Mouse (Mus musculus): ENCODE measurements around the gene Msn. TPM values are rescaled to one million over a fixed set of nuclear protein-coding genes. Genes with fewer than 3 reads are reported as not detected.

Msn gene
- polyA plus RNA-seq (2015; fragmentation: Nextera tagmentation; extraction: Ambion mirVana) = 31.3 and 34.9 TPM in 2 replicates

DNA sequence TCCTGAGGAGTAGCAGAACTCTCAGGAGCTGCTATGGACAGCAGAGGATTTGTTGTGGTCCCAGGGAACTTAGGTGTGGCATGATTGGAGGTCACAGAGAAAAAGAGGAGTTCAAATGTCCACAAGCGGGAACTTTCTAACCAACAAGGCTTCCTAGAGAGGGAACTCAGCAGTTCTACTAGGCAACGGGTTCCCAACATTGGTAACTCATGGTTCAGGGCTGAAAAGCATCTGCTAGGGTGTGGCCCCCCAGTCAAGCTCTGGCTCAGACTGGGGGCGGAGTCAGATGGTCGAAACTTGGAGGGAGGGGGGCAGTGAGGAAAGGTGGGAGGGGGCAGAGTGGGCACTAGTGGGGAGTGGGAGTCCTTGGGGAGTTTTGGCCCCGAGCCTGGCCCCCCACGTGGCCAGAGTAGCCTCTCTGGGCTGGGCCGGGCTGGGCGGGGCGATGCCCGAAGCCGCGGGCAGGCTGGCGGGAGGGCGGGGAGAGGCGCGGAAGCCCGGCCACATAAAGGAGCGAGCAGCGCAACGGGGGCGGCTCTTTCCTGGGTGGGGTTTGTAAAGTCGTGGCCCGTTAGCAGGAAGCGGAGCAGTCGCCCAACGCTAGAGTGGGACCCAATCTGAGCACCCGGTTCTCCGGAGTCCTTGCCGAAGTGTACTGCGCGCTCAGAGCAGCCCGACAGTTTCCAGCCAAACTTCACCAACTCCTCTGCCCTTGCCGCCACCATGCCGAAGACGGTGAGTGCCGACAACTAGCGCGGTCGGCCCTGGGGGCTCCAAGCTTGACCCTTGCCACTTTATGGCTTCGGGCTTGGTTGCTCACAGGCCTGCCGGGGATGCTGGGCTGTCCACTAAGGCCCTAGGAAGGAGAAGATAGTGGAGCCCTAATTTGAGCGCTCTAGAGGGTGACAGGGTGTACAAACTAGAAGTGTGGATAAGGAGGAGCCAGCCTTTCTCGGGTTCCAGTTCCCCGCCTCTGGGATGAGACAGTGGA is at the start of gene Msn:
Gene Msn, plus strand, starts transcription at position 534 of the 991 bp plus-strand sequence.
- peak; percentile 74 for ATAC-seq (replicated peaks)
- H3K4me1 ChIP-seq = no peaks in the 10 kb centered on the region
- peak within 1 kb of the TSS; percentile 43 for H3K4me3 ChIP-seq
- peak within 1 kb of the TSS; percentile 22; the same call in 1 of the 2 replicates for H3K9ac ChIP-seq
- H3K36me3 ChIP-seq (replicated peaks) = no peaks in the 10 kb centered on the region
- H3K27ac ChIP-seq = no peak within 1 kb of the TSS
- H3K27me3 ChIP-seq (replicated peaks) = no peaks in the 10 kb centered on the region
- no peaks in the 10 kb centered on the region for H3K9me3 ChIP-seq
- H3K4me2 ChIP-seq = peak within 1 kb of the TSS; percentile 78
- WGBS = 34% methylated on average over 42 of the region's 44 CpGs

DNA sequence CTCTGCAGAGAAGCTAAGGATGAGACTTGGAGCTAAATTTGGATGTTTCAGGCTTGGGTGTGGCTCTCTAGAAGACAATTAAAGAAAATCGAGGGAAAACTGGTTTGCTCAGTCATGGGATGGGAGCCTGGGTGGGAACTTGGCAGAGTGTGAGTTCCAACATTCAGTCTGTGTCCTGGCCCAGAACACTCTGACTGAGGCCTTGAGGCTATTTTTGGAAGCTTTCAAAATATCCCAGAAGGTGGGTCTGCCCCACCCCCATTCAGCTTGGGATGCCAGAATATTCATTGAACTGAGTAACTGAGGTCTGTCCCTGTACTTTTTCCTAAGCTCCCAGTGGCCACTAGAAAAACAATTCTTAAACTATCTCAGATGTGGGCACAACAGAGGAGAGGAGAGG is 43.0 kb upstream of the Msn start:
- no peaks in the 10 kb centered on the region for H3K36me3 ChIP-seq (replicated peaks)
- H3K4me1 ChIP-seq = no peaks in the 10 kb centered on the region
- H3K27ac ChIP-seq = no peak overlapping the region
- H3K4me3 ChIP-seq = no peak overlapping the region
- no peak for ATAC-seq (replicated peaks)
- no peaks in the 10 kb centered on the region for H3K9me3 ChIP-seq
- no peaks in the 10 kb centered on the region for H3K27me3 ChIP-seq (replicated peaks)
- 71% methylated on average over 1 of the region's 1 CpGs for WGBS
- H3K9ac ChIP-seq = no peak overlapping the region
- no peak overlapping the region for H3K4me2 ChIP-seq

DNA sequence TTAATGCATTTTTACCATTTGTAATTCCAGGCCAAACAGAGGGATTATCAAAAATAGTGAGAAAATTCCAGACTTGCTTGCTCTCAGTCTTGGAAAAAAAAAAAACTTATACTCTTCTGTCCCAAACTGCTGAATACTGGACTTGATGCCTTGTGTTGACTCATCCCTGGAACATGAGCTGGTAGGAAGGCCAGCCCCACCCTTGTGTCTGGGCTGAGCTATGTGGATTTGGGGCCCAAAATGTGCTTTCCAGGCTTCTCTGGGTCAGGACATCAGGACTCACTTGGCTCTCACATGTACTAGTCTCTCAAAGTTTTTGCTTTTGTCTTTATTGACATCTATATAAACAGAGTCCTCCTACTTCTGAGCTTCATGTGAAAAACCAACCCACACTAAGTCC is 18.1 kb upstream of the Msn start:
- Histone ChIP-seq H3K9ac (no peak overlapping the region), H3K4me1 (no peaks in the 10 kb centered on the region), H3K36me3 (replicated peaks) (no peaks in the 10 kb centered on the region), H3K27me3 (replicated peaks) (no peaks in the 10 kb centered on the region), H3K4me3 (no peak overlapping the region), H3K9me3 (no peaks in the 10 kb centered on the region), H3K4me2 (no peak overlapping the region), H3K27ac (no peak overlapping the region)
- ATAC-seq (replicated peaks) = no peak

DNA sequence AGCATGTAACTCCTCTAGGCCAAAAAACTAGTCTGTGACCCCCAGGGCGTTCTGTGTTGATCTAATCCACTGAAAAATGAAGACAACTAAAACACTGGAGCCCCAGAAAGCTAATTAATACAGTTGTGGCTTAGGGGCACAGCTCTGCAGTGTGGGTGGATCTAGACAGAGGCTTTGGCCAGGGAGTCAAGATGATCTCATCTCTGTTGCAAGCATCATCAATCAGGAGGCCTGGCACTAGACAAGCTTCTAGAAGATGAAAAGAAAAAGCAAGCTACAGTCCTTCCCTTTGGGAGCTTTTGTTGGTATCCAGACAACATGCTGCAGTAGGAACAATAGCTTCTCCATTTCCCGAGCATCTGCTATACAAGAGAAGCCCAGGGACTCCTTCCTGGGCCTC is 9.6 kb upstream of the Msn start:
- no peak overlapping the region for H3K27ac ChIP-seq
- H3K9ac ChIP-seq = no peak overlapping the region
- no peak for ATAC-seq (replicated peaks)
- WGBS = 29% methylated on average over 2 of the region's 2 CpGs
- H3K36me3 ChIP-seq (replicated peaks) = no peaks in the 10 kb centered on the region
- no peaks in the 10 kb centered on the region for H3K4me1 ChIP-seq
- H3K27me3 ChIP-seq (replicated peaks) = no peaks in the 10 kb centered on the region
- no peak overlapping the region for H3K4me3 ChIP-seq
- no peak overlapping the region for H3K4me2 ChIP-seq
- H3K9me3 ChIP-seq = no peaks in the 10 kb centered on the region

DNA sequence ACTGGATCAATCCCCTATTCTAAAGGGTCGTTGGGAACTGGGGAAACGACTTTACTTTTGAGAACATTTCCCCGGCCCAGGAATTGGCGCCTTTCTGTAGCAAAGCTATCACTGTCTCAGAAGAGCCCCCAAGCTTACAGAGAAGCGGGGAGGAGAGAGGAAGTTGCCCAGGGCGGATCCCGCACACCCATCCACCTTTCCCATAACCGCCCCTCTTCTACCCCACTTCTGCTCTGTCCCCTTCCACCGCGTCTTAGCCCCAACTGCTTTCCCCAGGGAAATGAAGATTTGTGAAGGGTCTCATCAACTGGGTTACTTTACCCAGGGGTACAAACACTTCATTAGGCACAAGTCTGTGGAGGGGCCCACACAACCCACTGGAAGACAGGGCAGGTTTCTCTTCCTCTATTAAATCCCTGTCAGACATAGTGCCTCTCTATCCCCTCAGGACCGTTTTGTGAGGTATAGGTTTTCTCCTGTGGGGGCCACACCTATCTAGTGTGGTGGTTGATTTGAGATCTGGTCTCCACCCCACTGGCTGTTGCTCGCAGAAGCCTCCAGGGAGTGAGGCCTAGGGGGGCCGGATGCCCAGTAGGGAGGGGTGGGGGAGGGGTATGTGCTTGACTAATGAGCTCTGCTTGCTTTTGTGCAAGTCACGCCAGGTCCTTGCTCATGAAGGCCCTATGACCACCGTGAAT is 820 bp downstream of the Msn start:
- no peak overlapping the region for H3K27ac ChIP-seq
- H3K4me3 ChIP-seq = peak overlapping the region; percentile 43
- H3K36me3 ChIP-seq (replicated peaks) = no peaks in the 10 kb centered on the region
- H3K4me2 ChIP-seq = peak overlapping the region; percentile 78
- no peaks in the 10 kb centered on the region for H3K27me3 ChIP-seq (replicated peaks)
- H3K9ac ChIP-seq = 0 out of 2 replicates have a peak overlapping the region, but pooled peaks have one; percentile 22
- ATAC-seq (replicated peaks) = peak; percentile 62
- WGBS = 13% methylated on average over 15 of the region's 15 CpGs
- H3K9me3 ChIP-seq = no peaks in the 10 kb centered on the region
- no peaks in the 10 kb centered on the region for H3K4me1 ChIP-seq

DNA sequence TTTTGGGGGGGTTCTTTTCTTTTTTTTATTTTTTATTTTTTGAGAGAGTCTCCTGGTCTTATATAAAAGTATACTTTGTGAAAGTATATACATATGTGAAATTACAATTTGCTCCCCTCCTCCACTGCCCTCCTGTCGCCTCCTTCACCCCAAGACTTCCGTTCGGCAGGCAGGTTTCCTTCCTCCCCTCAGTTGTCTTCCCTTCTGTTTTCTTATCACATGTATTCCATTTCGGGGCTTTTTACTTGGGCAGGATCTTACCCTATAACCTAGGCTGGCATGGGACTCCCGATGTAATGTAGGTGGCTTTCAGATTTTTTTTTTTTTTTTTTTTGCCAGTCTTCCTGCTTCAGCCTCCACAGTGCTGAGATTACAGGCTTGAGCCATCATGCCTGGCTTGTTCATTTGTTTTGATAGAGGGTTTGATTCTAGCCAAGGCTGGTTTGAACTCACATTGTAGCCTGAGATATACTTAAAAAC is 1.7 kb downstream of the Msn start:
- no peak overlapping the region for H3K9ac ChIP-seq
- H3K27me3 ChIP-seq (replicated peaks) = no peaks in the 10 kb centered on the region
- no peaks in the 10 kb centered on the region for H3K9me3 ChIP-seq
- H3K4me2 ChIP-seq = peak overlapping the region; percentile 78; the same call in 1 of the 2 replicates
- ATAC-seq (replicated peaks) = no peak
- H3K36me3 ChIP-seq (replicated peaks) = no peaks in the 10 kb centered on the region
- H3K27ac ChIP-seq = no peak overlapping the region
- 56% methylated on average over 5 of the region's 5 CpGs for WGBS
- no peak overlapping the region; the same call in 1 of the 2 replicates for H3K4me3 ChIP-seq
- no peaks in the 10 kb centered on the region for H3K4me1 ChIP-seq

- Histone ChIP-seq H3K4me3 (no peak overlapping the region), H3K27ac (no peak overlapping the region)
- 79% methylated on average over 2 of the region's 2 CpGs for WGBS
Measured at GRCm38 (mm10) chrX:96099003-96099402, 3.2 kb downstream of the Msn start.

DNA sequence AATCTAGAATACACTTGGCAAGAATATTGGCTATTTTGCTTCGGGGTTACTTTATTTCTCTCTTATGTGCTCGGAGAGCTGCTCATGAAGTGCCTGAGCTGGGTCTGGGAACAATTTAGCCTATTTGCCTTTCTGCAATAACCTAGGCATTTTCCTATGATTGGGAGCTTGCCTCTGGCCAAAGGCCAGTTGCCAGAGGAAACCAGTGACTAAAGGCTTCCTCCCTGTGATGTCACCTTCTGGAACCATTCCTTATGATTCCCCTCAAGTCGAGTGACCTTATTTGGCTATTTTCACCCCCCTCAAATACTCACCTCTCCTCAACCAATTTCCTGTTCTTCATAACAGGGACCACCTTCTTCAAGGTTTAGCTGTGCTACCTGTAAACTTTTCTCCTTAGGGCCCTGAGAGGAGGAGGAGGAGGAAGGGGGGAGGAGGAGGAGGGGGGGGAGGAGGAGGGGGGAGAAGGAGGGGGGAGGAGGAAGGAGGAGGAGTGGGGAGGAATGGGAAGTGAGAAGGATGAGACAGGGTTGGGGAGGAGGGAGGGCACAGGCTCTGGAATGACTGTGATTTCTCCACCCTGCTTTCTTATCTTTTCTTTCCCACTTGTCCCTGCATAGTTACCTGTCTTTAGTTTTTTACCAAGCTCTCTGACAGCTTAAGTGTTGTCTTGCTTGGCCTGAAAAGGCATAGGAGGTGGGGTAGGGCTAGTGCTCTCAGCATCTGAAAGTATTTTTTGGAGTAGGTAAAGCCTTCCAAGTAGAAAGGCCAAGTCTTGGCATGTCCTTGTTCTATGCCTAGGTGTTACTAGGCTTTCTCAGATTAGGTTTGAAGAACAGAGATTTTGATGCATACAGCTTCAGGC is 11.8 kb downstream of the Msn start:
- no peaks in the 10 kb centered on the region for H3K36me3 ChIP-seq (replicated peaks)
- ATAC-seq (replicated peaks) = no peak
- no peaks in the 10 kb centered on the region for H3K27me3 ChIP-seq (replicated peaks)
- H3K9ac ChIP-seq = no peak overlapping the region
- no peak overlapping the region for H3K4me2 ChIP-seq
- H3K9me3 ChIP-seq = no peaks in the 10 kb centered on the region
- H3K27ac ChIP-seq = no peak overlapping the region
- H3K4me3 ChIP-seq = no peak overlapping the region
- no peaks in the 10 kb centered on the region for H3K4me1 ChIP-seq
- 74% methylated on average over 3 of the region's 3 CpGs for WGBS

More at GRCm38 (mm10) chrX:96099003-96099402, 3.2 kb downstream of the Msn start:
- H3K4me2 ChIP-seq = no peak overlapping the region
- no peaks in the 10 kb centered on the region for H3K27me3 ChIP-seq (replicated peaks)
- H3K36me3 ChIP-seq (replicated peaks) = no peaks in the 10 kb centered on the region
- no peak for ATAC-seq (replicated peaks)
- H3K4me1 ChIP-seq = no peaks in the 10 kb centered on the region
- H3K9me3 ChIP-seq = no peaks in the 10 kb centered on the region
- no peak overlapping the region for H3K9ac ChIP-seq

DNA sequence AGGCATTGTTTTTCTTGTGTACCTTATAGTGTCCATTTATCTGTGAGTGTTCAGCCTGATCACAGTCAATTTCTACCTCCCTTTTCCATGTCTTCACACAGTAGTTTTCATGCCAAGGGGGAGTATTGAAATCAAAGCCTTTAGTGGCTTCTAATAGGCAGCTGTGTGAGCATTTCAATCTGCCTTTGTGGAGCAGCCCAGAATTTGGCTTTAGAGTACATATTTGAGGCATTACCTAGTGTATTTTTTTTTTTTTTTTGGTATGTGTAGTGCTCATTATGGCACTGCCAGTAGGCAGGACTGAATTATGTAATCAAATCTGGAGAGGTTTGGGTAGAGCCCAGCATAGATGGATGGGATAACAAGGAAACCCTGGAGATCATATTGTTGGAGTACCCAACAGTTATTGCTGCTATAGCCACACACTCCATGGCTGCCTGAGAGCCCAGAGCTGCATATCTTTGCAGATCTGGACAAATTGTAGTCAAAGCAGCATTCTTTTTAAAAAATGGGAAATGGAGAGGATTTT is 17.3 kb downstream of the Msn start:
- H3K9me3 ChIP-seq = no peaks in the 10 kb centered on the region
- no peak for ATAC-seq (replicated peaks)

DNA sequence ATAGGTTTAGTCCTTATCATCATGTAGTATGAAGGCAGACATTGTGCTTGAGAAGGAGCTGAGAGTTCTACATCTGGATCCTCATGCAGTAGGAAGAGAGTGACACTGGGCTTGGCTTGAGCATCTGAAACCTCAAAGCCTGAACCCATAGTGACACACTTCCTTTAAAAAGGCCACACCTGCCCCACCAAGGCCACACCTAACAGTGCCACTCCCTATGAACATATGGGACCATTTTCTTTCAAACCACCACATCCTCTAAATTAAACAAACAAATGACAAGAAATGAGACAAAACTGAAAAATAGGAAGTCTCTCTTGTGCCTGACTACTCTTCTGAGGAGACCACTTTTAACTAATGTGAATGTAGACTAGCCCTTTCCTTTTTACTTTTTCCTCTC is 19.7 kb downstream of the Msn start:
- Histone ChIP-seq H3K4me2 (no peak overlapping the region), H3K9ac (no peak overlapping the region), H3K36me3 (replicated peaks) (no peaks in the 10 kb centered on the region), H3K4me1 (no peaks in the 10 kb centered on the region), H3K4me3 (no peak overlapping the region), H3K27ac (no peak overlapping the region), H3K9me3 (no peaks in the 10 kb centered on the region), H3K27me3 (replicated peaks) (no peaks in the 10 kb centered on the region)
- no peak for ATAC-seq (replicated peaks)

More for the DNA sequence above, 17.3 kb downstream of the Msn start:
- Histone ChIP-seq H3K36me3 (replicated peaks) (no peaks in the 10 kb centered on the region), H3K9ac (no peak overlapping the region), H3K27ac (no peak overlapping the region), H3K4me1 (no peaks in the 10 kb centered on the region), H3K27me3 (replicated peaks) (no peaks in the 10 kb centered on the region), H3K4me3 (no peak overlapping the region), H3K4me2 (no peak overlapping the region)

DNA sequence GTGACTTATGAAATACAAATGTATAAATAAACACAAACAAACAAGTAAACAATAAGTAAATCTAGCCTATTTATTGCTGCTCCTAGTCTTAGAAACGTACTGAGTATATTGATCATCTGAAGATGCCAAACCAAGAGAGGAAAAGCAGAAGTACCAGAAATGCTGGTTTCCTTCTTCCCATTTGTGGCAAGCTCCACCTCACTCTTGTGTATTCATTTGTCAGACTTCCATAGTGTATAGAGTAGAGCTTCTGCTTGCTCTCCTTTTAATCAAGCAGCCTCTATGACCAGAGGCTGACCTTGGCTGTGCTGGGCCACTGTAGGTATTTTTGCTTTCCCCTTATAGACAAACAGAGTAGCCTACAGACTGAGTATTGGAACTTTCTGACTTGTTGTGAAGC is 21.5 kb downstream of the Msn start:
- Histone ChIP-seq H3K9ac (no peak overlapping the region), H3K36me3 (replicated peaks) (no peaks in the 10 kb centered on the region), H3K27me3 (replicated peaks) (no peaks in the 10 kb centered on the region), H3K4me1 (no peaks in the 10 kb centered on the region), H3K9me3 (no peaks in the 10 kb centered on the region), H3K4me2 (no peak overlapping the region), H3K4me3 (no peak overlapping the region), H3K27ac (no peak overlapping the region)
- WGBS = 94% methylated on average over 1 of the region's 1 CpGs
- ATAC-seq (replicated peaks) = no peak
